Mouse (Mus musculus): ENCODE results near the gene Rnaseh2a.

DNA sequence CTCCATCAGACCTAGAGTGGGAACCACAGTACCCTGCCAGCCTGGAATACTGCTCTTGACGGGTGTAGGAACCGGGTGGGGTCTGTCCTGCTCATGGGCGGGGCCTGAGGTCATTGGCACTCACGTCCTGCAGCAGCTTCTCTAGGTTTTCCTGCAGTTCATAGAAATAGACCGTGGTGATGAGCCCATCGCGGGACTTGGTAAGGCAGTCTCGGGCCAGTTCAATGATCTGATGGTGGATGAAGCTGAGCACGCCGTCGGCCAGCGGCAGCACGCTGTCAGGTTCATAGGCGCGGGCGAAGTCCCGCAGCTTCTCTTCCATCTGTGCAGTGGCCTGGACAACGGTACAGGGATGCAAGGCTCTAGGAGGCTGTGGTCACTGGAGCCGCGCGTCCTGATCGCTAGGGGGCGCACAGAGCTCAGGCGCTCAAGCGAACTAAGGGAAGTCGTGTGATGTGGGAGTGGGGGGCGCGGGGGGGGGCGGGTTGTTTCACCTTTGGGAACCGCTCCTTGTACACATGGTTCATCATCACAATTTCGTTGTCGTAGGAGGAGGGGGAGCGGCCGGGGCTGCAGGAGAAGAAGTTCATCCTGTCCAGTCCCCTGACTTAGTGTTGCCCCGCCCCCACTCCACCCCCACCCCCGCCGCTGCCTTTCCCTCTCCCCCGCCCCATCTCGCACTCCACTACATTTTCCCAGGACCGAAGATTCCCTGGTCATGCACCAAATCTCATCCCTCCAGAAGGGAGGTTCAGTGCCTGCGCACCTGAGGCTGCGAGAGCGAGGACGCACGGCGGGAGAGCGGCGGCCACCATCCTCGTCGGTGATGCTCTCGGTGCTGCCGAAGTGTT is 40.9 kb downstream of the Rnaseh2a start:
- TF ChIP-seq RAD21 (IDR thresholded peaks at IDR 0.05; ENCODE audit: low read depth, low read length) (peak; percentile 42), ZNF384 (IDR thresholded peaks at IDR 0.05; ENCODE audit: low read depth, low read length) (no peak), CTCF (conservative IDR thresholded peaks at IDR 0.05 in 1 of 2, IDR thresholded peaks at IDR 0.05 in 1 of 2; ENCODE audit: low read depth in 2 of 2, low read length in 2 of 2) (peak in 1 of 2 experiments; percentile 73; a peak in 2 of 4 replicates), NRF1 (IDR thresholded peaks at IDR 0.05; ENCODE audit: low read depth, low read length) (no peak)

Measured in CH12.LX (cell line).